Mouse (Mus musculus) lung, adult 18-20 months (tissue): ENCODE data around the gene Uck1.

Source experiments
- DNase-seq, 2 experiments: peaks; one replicate each; pipeline ENCODE4 v3.0.0; 2022; ENCODE audit warnings: mixed read lengths in 2 of 2

Gene Uck1

GRCm38 (mm10) chr2:32258887-32259533 lies 949 bp downstream of the Uck1 start:
- DNase-seq = no peak

- DNase-seq = no peak
Measured at GRCm38 (mm10) chr2:32256273-32256672, 3.7 kb downstream of the Uck1 start.

- no peak for DNase-seq
Measured at GRCm38 (mm10) chr2:32254563-32254962, 5.4 kb downstream of the Uck1 start.

GRCm38 (mm10) chr2:32253352-32253751 lies 6.6 kb downstream of the Uck1 start:
- DNase-seq = no peak

- DNase-seq = peak; percentile 30 to 61
Measured at GRCm38 (mm10) chr2:32252658-32253057, 7.3 kb downstream of the Uck1 start.

GRCm38 (mm10) chr2:32251791-32252527 lies 8.0 kb downstream of the Uck1 start:
- DNase-seq = peak; percentile 66 to 72

GRCm38 (mm10) chr2:32248377-32249361 lies 11.3 kb downstream of the Uck1 start:
- DNase-seq = peak in 1 of 2 experiments; percentile 51

- no peak for DNase-seq
Measured at GRCm38 (mm10) chr2:32246741-32247140, 13.2 kb downstream of the Uck1 start.

- no peak for DNase-seq
Measured at GRCm38 (mm10) chr2:32242986-32243385, 17.0 kb downstream of the Uck1 start.

- no peak for DNase-seq
Measured at GRCm38 (mm10) chr2:32240591-32240990, 19.4 kb downstream of the Uck1 start.

- DNase-seq = no peak
Measured at GRCm38 (mm10) chr2:32238708-32239435, 21.1 kb downstream of the Uck1 start.

GRCm38 (mm10) chr2:32237571-32237970 lies 22.4 kb downstream of the Uck1 start:
- DNase-seq = no peak

GRCm38 (mm10) chr2:32236760-32237487 lies 23.0 kb downstream of the Uck1 start:
- peak; percentile 36 to 58 for DNase-seq

- DNase-seq = peak; percentile 88 to 91
Measured at GRCm38 (mm10) chr2:32235886-32236759, 23.8 kb downstream of the Uck1 start, which contains the start of gene Pomt1. Pomt1 (plus strand) TSS chr2:32236590.

- no peak for DNase-seq
Measured at GRCm38 (mm10) chr2:32235433-32235832, 24.5 kb downstream of the Uck1 start.

GRCm38 (mm10) chr2:32222057-32222456 lies 37.9 kb downstream of the Uck1 start:
- no peak for DNase-seq

GRCm38 (mm10) chr2:32221577-32221976 lies 38.4 kb downstream of the Uck1 start:
- no peak for DNase-seq

GRCm38 (mm10) chr2:32220969-32221368 lies 39.0 kb downstream of the Uck1 start:
- no peak for DNase-seq

- no peak for DNase-seq
Measured at GRCm38 (mm10) chr2:32220021-32220420, 39.9 kb downstream of the Uck1 start.

- no peak for DNase-seq
Measured at GRCm38 (mm10) chr2:32219501-32219900, 40.5 kb downstream of the Uck1 start.
